Mouse (Mus musculus) CD4-positive helper T cell, adult 2 months (primary cell): ENCODE data around the gene Tinag.
"Not testable (repeated sequence)": the region's sequence is repeated elsewhere in the genome, so short reads cannot be mapped to it uniquely, and the experiment has no call there.

Source experiments
- DNase-seq: peaks from one replicate; pipeline ENCODE4 v3.0.0-alpha.2; 2012; ENCODE audit warnings: low read depth, missing footprints, low spot score

The Tinag gene

DNA sequence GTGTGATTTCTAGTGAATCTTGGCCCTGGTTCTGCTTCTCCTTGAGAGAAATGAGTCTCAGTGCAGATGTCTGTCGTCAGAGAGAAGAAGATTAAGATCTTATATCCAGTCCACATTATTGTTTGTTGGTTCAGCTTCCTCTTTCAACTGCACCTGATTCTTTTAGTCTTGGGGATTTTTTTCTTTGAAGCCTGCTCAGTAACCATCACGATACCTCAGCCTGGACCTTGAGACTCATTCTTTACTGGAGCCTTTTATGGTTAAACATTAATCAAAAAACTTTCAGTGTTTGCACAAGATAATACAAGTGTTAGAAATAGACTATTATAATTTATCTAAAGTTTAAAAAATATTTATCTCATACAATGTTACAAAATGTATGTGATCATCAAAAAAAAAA is at the start of gene Tinag:
Gene Tinag (minus strand): TSS at position 210 of the 400 bp plus-strand sequence.
- DNase-seq, result no peak

DNA sequence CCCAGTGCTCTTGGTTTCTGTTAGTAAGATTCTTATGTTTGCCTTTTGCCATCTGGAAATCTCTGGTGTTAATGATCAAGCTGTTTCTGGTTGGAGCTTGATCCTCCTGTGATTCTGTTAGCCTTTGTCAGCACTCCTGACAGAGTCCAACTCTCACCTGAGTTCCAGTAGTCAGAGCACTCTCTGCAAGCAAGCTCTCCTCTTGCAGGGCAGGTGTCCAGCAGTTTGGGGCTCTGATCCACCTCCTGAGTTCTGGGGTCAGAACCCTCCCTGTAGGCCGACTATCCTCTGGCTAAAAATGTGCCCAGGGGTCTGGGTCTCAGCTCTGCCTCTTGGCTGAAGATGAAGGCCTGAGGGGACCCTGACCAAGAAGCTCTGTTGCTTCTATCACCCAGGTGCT is 37.6 kb upstream of the Tinag start:
- DNase-seq, result not testable (repeated sequence)

DNA sequence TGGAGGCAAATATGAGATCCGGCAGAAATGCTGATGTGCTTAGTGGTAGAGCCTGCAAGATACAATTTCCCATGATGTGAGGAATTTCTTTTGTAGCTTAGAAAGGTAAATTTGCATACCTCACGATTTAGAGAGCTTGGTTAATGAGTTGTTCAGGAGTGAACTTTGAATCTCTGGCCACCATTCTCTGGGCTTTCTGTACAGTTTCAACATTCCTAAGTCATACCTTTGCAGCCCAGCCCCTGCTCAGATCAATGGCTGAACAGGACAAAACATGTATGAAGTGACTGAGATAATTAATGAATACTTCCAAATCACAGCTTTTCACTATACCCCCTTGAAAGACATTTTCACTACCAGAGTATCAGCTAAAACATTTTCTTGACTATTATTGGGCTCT is 26.1 kb upstream of the Tinag start:
- no peak for DNase-seq

DNA sequence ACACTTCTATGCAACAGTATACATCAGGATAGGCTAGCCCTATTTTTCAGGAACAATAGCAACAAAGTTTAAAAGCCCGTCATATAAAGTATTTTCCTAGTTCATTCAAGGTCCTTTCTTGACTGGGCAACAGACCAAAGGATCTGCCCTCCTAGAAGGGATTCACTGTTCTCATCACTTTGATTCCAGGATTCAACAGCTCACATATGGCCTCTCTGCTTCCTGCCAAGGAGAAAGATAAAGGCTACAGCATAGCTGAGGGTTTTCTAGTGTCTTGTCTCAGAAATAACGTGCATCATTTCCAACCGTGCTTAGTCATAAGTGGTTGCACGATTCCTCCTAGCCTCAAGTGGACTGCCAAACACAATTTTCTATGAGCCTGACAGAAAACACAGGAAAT is 11.0 kb upstream of the Tinag start:
- DNase-seq, result no peak

DNA sequence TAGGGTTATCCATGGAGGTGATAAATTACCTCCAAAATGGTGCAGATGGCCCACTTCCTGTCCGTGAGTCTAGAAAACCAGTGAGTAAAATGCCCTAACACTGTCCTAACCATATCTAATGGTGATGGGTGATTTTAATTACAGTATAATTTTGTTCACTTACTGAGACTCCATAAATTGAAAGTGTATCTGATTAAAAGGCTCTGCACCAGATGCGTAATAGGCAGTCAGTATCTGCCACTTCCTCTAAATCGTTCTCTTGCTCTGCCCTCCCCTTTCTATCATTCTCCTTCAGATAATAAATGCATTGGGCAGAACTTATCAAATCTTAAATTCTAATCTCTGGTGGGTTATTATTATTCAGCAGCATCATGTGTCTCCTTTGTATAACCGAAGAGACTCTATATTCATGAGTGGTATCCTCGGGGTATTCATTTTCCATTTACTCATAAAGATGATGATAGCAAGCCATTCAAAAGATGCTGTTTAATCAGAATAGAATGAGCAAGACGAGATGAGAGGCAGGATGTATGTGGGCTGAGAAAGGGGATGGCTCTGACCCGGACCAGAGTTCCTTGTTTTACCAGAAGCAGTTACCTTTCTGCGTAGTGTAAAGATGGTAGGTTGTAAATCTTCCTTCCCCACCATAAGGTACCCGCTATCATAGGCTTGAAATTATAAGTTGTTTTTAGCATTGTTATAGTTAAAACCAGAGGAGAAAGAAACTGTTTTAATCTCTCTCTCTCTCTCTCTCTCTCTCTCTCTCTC is 9.0 kb upstream of the Tinag start:
- DNase-seq, result no peak

DNA sequence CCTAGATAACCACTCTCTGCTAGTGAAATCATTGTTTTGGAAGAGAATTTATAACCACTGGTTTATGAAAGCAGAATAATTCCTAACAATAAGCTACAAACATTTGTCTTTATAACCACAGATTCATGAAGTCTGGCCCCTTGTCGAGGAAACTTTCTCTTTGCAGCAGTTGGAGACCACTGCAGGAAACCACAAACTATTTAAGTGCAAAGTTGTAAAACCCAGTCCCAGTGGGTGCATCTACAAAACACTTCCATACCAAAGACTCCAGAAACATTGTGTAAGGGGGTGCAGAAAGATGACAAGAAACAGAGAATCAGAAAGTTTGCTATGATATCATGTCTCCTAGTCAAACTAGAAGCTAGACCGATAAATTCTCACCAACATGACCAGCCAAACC is 5.8 kb upstream of the Tinag start:
- DNase-seq, result no peak

DNA sequence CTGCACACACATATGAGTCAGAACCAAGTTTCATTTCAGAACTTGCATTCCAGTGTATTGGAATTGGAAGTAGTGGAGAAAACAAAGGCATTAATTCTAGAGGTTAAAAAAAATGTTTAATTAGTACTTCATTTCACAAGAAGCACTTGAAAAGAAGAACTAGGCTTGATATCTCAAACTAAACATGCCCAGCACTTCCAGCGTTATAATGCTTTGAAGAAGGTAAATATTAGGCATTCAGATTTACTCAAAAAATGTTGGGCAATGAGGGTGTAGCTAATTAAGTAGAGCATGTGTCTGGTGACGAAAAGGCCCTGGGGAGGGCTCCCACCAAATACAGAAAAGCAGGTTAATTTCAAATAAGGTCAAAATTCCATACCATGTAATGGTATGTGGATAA is 4.1 kb upstream of the Tinag start:
- DNase-seq, result no peak

DNA sequence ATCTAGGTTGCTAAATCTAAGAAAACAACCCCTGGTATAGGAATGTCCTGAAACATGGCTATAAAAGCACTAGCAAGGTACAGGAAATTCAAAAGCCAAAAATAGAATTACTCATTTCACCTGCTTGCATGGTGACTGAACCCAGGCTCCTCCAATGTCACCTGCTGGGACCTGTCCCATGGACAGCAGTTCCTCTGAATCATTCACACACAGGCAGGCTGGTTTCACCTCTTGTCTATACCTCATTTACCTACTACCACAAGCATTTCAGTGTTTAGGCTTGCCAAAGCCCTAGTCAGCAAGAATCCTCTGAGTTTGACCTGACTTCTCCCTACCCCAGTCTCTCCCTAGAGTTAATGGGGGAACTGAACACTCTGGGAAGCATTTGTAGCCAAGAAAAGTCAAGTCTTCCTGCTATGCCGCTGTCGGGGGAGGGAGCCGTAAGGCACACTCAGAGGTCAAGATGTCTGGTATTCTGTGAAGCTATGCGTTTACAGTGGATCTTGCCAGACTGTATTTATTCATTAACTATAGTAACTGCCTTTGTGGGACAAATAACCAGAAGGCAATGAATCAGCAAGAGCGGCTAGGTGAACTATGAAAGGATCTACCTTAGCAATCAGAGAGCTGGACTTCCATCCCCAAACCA is 597 bp upstream of the Tinag start:
- no peak for DNase-seq

DNA sequence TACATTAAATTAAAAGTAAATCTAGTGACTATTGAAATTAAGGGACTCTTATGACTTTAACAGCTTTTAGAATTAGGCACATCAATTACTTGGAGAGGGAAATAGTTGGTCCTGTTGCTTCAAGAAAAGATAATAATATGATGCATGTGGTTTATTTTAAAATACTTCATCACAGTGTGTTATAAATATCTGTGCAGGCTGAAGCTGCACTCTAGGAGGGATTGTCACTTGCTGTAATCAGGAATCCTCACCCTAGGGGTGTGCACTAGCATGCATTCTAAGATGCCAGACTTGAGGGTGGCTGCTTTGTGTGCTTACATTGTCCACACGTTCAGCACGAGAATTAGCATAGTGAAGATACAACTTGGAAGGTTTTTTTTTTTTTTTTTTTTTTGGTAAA is 10.2 kb downstream of the Tinag start:
- DNase-seq, result no peak

DNA sequence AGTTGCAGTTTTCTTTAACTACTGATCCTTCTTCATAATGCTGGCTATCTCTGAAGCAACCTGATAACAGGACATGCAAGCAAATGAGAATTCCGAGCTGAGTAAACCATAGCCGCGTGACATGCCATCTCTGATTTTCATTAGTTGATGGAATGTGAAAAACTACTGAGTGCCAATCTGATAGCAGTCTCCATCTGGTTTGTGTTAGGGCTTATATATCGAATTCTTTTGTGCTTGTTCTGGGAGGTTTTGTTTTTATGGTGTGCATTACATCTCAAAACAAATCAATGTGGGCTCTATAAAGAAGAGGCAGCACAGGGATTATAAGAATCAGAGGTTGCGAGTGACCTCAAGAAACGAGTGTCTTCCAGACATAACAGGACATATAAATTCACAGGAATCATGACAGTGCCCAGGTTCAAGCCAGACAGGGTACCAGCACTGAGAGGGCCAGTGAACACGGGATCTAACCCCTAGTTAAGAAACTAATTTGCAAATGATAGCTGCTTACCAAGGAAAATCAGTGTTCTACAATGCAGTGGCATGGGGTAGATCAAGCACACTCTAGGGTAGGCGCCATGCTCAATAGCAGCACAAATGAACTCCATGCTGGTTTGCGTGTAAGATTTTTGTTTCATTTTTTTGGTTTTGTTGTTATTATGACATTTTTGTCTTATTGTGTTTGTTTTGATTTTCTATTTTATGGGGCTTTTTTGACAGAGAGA is 13.0 kb downstream of the Tinag start:
- no peak for DNase-seq

DNA sequence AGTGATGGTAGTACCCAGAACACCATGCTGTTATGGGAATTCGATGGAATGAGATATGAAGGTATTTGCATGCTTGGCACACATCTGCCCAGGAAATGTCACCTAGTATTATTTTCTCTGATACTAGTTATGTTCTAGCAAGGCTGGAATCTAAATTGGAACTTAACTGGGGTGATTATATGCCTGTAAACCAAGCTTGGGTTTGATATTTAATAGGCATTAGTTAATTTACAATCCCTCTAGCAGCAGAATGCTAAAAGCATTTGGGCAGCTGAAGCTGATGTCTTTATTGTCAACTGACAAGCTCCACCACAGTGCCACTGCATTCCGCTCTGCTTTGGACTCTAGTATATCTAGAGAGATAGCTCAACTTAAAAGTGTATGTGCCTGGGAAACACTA is 20.3 kb downstream of the Tinag start:
- no peak for DNase-seq

DNA sequence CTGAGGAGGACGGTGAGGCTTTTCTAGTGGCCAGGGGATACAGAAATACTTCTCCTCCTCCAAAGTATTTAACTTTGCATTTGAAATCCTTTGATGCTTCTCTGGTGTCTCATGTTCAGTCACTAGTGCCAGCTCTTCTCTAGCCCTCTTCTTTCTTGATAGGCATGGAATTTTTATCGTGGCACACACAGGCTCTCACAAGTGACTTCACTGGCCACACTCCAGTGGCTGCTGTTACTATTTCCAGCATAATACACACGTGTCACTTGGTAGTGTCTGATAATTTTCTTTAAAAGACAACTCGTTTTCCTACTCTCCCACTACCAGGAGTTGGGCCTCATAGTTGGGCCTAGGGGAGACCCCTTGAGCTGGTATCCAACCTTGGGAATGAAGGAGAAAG is 26.7 kb downstream of the Tinag start:
- no peak for DNase-seq

DNA sequence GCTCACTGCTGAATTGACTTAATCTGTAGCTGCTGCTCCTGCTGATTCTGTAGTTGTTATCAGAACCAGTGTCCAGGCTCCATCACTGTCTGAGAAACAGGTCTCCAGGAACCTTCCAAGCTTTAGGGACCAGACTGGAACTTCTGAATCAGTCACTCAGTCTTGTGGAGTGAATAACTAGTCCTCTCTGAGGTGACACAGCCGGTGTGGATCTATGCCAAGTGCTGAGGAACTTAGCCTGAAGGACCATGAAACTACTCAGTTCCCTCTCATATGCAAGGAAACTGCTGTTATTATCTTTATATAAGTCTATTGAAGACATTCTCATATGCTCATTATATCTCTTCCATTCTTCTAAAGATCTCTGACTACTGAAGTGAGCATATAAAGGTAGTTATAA is 49.6 kb downstream of the Tinag start:
- DNase-seq, result no peak

DNA sequence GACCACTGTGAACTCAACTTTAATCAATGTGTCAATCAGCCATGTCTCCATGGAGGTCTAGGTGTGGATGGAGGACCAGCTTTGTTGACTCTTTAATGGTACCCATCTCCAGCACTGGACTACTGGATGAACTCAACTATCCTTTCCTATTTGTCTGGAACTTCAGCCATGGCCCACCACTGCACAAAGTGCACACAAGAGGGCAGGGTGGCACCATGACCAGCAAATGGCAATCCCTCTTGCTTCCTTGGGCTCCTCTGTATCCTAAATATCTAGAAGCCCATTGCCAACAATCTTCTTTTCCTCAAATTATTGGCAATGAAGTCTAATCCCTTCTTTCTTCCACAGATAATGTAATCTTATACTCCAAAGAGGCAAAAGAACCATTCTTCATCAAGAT is 55.6 kb downstream of the Tinag start:
- no peak for DNase-seq

DNA sequence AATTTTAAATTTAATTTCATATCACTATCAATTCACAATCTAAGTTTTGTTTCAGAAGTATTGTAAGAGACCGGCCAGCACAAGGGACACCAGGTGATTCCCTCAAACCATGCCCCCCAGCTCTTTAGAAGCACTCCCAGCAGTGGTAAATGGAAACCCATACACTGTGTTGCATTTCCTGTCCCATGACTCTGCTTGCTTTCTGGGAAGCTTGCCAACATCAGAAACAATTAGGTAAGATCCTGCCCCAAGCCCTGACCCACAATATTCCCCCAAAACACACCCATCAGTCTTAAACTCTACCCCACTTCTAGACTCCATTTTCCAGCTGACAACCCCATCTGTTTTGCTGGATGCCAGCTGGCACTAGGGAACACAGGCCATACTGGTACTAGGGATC is 110.8 kb downstream of the Tinag start:
- no peak for DNase-seq

DNA sequence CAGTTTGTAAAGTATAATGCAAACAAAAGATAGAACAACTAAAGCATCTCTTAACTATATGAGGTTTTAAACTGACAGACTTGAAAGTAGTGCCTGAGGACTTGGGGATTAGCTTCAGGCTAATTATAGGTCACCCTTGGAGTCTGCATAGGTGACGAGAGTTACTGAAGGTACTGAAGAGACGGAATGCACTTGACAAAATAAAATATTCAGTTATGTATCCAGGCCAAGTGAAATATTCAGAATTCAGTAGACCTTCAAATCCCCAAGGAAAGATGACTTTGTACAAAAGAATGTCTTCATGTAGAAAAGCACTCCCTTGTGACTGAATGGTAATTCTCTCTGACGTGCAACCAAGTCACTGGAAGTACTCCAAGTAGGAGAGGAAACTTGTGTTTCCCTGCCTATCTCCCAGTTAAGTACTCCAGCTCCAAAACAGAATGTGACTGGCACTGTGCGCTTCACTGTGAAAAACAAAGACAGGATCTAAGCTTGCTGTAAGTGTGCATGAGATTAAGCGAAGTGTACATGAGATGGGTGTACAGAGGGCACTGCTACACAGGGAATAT is 130.4 kb downstream of the Tinag start:
- DNase-seq, result no peak
